Mouse (Mus musculus) testis, adult 2 months (tissue): ENCODE results near the gene Eif2a. TPM values are rescaled to one million over a fixed set of nuclear protein-coding genes. Genes with fewer than 3 reads are reported as not detected.
"Not testable (repeated sequence)": the region's sequence is repeated elsewhere in the genome, so short reads cannot be mapped to it uniquely, and the experiment has no call there.

ENCODE experiments used
- H3K27ac ChIP-seq: fragments of 200-500 bp; 2 replicates; pipeline ENCODE4 v1.5.1; 2012; ENCODE audit warnings: low read depth, low read length; ENCODE audit not compliant: control insufficient read depth, insufficient read depth
- H3K27me3 ChIP-seq: fragments of 200-500 bp; 2 replicates; pipeline ENCODE4 v1.6.1; 2012; ENCODE audit warnings: mild to moderate bottlenecking, low read length, moderate library complexity; ENCODE audit not compliant: control insufficient read depth, insufficient read depth
- H3K36me3 ChIP-seq: fragments of 200-500 bp; 2 replicates; pipeline ENCODE4 v1.6.1; 2012; ENCODE audit warnings: mild to moderate bottlenecking, low read length; ENCODE audit not compliant: control insufficient read depth, insufficient read depth
- H3K4me1 ChIP-seq: fragments of 200-500 bp; 2 replicates; pipeline ENCODE4 v1.6.1; 2012; ENCODE audit warnings: low read length; ENCODE audit not compliant: control insufficient read depth, insufficient read depth
- H3K4me3 ChIP-seq: fragments of 200-500 bp; 2 replicates; pipeline ENCODE4 v1.5.1; 2012; ENCODE audit warnings: low read depth, mild to moderate bottlenecking, low read length, moderate library complexity, mixed read lengths; ENCODE audit not compliant: control insufficient read depth
- CTCF ChIP-seq: fragments of 200-500 bp; IDR thresholded peaks from 2 replicates; pipeline ENCODE4 v1.5.1; 2012; ENCODE audit warnings: low read depth, mild to moderate bottlenecking, inconsistent platforms, low read length, moderate library complexity; ENCODE audit not compliant: control insufficient read depth, insufficient read depth, insufficient replicate concordance
- POLR2A ChIP-seq: fragments of 200-500 bp; IDR thresholded peaks from 2 replicates; pipeline ENCODE4 v1.6.1; 2012; ENCODE audit warnings: low read depth, mild to moderate bottlenecking, inconsistent platforms, low read length, moderate library complexity; ENCODE audit not compliant: control insufficient read depth
- polyA plus RNA-seq: library from polyadenylated mRNA; depleted of rRNA; stranded (reverse); fragments of >200 nt; gene quantifications from 2 replicates; pipeline ENCODE4 v1.2.3, GENCODE M21; 2012; rRNA removed

Gene Eif2a
- polyA plus RNA-seq, 1 experiment = 4.7 TPM

DNA sequence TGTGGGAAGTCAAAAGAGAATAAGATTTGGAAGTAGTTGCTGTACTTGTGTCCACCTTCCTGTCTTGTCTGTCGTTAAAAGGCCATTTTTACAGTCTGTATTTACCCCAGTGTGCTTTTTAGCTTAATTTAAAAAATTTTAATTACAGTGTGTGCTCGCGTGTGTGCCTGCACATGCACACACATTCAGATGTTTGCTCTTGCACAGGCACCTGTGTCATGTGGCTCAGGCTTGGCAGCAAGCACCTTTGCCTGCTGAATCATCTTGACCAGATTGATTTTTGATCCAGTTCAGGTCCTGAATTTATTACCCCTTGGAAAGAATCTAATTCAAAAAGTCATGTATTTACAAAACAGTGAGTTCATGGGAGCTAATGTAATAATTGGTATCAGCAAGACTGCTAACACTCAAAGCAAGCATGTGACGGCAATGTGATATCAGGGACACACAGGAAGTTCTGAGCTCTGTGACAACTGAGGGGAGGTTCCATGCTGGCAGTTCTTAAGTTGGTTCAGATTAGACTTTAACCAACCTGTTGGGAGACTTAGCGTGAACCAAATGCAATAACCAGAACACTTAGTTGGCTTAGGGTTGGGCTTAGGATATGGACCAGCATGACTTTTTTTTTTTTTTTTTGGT, 57.3 kb downstream of the Eif2a start:
- H3K36me3 ChIP-seq = no peaks in the 10 kb centered on the region; the same call in 1 of the 2 replicates
- TF ChIP-seq POLR2A (no peak), CTCF (no peak)

GRCm38 (mm10) chr3:58590544-58590943, 64.9 kb downstream of the Eif2a start:
- not testable (repeated sequence) for H3K36me3 ChIP-seq, H3K4me3 ChIP-seq, H3K4me1 ChIP-seq

More for the DNA sequence above, 57.3 kb downstream of the Eif2a start:
- H3K27me3 ChIP-seq = no peaks in the 10 kb centered on the region
- no peak overlapping the region for H3K27ac ChIP-seq
- H3K4me3 ChIP-seq = no peak overlapping the region
- H3K4me1 ChIP-seq = no peaks in the 10 kb centered on the region

DNA sequence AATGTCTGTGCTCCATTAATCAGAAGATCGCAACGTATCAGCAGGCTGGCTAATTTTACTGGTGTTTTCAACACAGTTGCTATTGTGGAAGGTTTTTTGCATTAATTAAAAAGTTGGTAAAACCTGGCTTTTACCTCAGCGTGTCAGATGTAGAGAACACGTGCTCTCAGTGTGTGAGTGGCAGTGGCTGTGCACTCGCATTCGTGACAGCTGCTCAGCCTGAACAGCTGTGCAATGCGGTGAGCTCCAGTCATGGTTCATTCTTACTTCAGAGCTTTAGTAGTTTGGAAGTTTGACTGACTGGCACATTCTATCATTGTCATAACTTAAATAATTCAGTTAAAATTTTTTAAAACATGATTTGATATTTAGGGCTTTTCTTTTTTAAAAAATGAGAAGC, 67.0 kb downstream of the Eif2a start:
- H3K4me1 ChIP-seq, H3K27me3 ChIP-seq, H3K4me3 ChIP-seq, H3K36me3 ChIP-seq, H3K27ac ChIP-seq: not testable (repeated sequence)

More at GRCm38 (mm10) chr3:58590544-58590943, 64.9 kb downstream of the Eif2a start:
- not testable (repeated sequence) for H3K27me3 ChIP-seq, H3K27ac ChIP-seq

DNA sequence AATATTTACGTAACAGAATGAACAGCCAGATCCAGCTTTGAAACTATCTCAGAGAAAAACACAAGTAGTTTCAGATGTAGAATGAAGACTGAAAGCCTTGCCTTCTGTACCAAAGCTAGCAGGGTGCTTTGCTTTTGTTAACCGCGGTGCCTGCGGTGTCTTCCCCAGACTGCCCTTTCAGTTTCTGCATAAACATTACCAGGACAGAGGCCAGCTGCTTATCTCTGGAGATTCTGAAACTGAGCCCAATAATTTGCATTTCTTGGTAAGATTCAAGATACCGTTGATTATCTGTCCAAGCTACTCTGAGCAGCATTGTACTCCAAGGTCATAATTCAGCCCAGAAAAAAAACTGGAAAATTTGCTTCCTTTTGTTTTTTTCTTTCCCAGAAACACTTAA, 68.0 kb downstream of the Eif2a start:
- Histone ChIP-seq H3K27ac (no peak overlapping the region), H3K4me3 (no peak overlapping the region), H3K36me3 (no peaks in the 10 kb centered on the region), H3K4me1 (no peaks in the 10 kb centered on the region), H3K27me3 (no peaks in the 10 kb centered on the region)
- TF ChIP-seq CTCF = no peak
- TF ChIP-seq POLR2A = no peak

Other genes with a start within 250 kb of the Eif2a start
- gene Tsc22d2, start 111.1 kb upstream of the Eif2a start, polyA plus RNA-seq = 16.1 and 16.7 TPM in 2 replicates
- gene Serp1, start 71 bp downstream of the Eif2a start, polyA plus RNA-seq = 28.0 and 30.4 TPM in 2 replicates
- 28.2 and 36.5 TPM in 2 replicates for gene Selenot, start 50.8 kb downstream of the Eif2a start, polyA plus RNA-seq
- gene Erich6, start 111.4 kb downstream of the Eif2a start, polyA plus RNA-seq = 42.8 and 45.1 TPM in 2 replicates
- 136 and 152 TPM in 2 replicates for gene Siah2, start 166.6 kb downstream of the Eif2a start, polyA plus RNA-seq